In the genomic region with DNA sequence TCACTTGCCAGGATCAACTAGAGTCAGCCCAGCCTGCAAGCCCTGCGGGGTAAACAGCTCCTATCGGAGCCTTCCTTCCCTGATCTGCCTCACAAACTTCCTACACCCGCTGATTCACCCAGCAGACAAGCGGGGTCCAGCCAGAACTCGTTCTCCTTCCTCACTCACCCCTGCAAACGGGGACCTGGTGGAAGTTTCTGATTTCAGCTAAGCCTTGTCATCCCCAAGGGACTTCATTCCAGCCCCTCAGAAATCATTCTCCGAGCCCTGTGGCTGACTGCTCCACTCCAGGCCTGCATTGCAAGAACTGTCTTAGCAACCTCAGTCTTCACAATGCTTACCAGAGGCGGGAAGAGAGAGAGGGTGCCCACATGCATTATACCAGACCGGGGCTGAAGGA, we compare ENCODE assay signal across 28 mouse cellular contexts. TPM values are rescaled to one million over a fixed set of nuclear protein-coding genes. Genes with fewer than 3 reads are reported as not detected.
A peak's percentile ranks its signal among the peaks of the same experiment; 100 is the strongest.
DNase-seq lines count a peak whose midpoint lies in the region; ATAC-seq and TF ChIP-seq lines count a peak whose summit lies in the region.
"Had no signal": no experiment of that assay in that cellular context is flagged by ENCODE, and none has a peak within 500 bp of the region (broad histone marks: within the 10 kb centered on the region; RNA-seq: fewer than 3 reads in every experiment).

No protein-coding gene starts in this region.

- TF ChIP-seq POLR2A in limb, embryonic 14.5 days (IDR thresholded peaks at IDR 0.05; ENCODE audit: borderline replicate concordance, extremely low read depth, insufficient read depth, insufficient read length), result no peak

- H3K36me3 ChIP-seq in kidney, embryonic 15.5 days, result peaks cover 16% of the 10 kb centered on the region
- H3K36me3 ChIP-seq in embryonic facial prominence, embryonic 14.5 days (ENCODE audit: control insufficient read depth, insufficient read depth, low read length), result no peaks in the 10 kb centered on the region
- H3K36me3 ChIP-seq in limb, embryonic 14.5 days (ENCODE audit: control insufficient read depth, insufficient read depth, low read length), result no peaks in the 10 kb centered on the region
- H3K36me3 ChIP-seq in midbrain, embryonic 10.5 days, result no peaks in the 10 kb centered on the region
- H3K36me3 ChIP-seq: heart, embryonic 12.5 days; hindbrain, embryonic 13.5 days; midbrain, embryonic 15.5 days; neural tube, embryonic 13.5 days had no signal

- H3K4me2 ChIP-seq in kidney, embryonic 15.5 days, result no peak overlapping the region
- 0 out of 2 replicates have a peak overlapping the region, but pooled peaks have one; percentile 2 for H3K4me2 ChIP-seq in embryonic facial prominence, embryonic 14.5 days (ENCODE audit: low read depth, low read length)
- no peak overlapping the region for H3K4me2 ChIP-seq in limb, embryonic 14.5 days (replicated peaks; ENCODE audit: low read depth, low read length, severe bottlenecking)
- H3K4me2 ChIP-seq: forebrain, embryonic 13.5 days; heart, embryonic 12.5 days; hindbrain, embryonic 13.5 days; lung, embryonic 14.5 days; midbrain, embryonic 15.5 days; neural tube, embryonic 13.5 days; stomach, embryonic 15.5 days had no signal

- H3K4me1 ChIP-seq in kidney, embryonic 15.5 days, result peaks cover 20% of the 10 kb centered on the region
- peaks cover 30% of the 10 kb centered on the region for H3K4me1 ChIP-seq in embryonic facial prominence, embryonic 14.5 days (ENCODE audit: control insufficient read depth, insufficient read depth, low read length)
- H3K4me1 ChIP-seq in limb, embryonic 14.5 days (ENCODE audit: control insufficient read depth, insufficient read depth, low read length), result peaks cover 35% of the 10 kb centered on the region
- peaks cover 39% of the 10 kb centered on the region for H3K4me1 ChIP-seq in midbrain, embryonic 10.5 days
- H3K4me1 ChIP-seq: stomach, embryonic 15.5 days had no signal

- no peak overlapping the region for H3K9ac ChIP-seq in kidney, embryonic 15.5 days
- no peak overlapping the region for H3K9ac ChIP-seq in embryonic facial prominence, embryonic 14.5 days (ENCODE audit: low read depth, low read length)
- H3K9ac ChIP-seq in limb, embryonic 14.5 days (ENCODE audit: low read depth, low read length, severe bottlenecking), result no peak overlapping the region
- H3K9ac ChIP-seq: forebrain, embryonic 13.5 days; heart, embryonic 12.5 days; hindbrain, embryonic 13.5 days; liver, embryonic 14.5 days; lung, embryonic 14.5 days; midbrain, embryonic 15.5 days; neural tube, embryonic 13.5 days; stomach, embryonic 15.5 days had no signal

- WGBS in kidney, embryonic 15.5 days, result 29% methylated on average over 9 of the region's 9 CpGs
- WGBS in embryonic facial prominence, embryonic 14.5 days, result 28% methylated on average over 9 of the region's 9 CpGs
- 23% methylated on average over 9 of the region's 9 CpGs for WGBS in limb, embryonic 14.5 days
- 68% methylated on average over 9 of the region's 9 CpGs for WGBS in midbrain, embryonic 10.5 days

- DNase-seq in embryo, embryonic 11 days, result peak; percentile 47
- no peak for DNase-seq in embryo, embryonic 10 days (ENCODE audit: low spot score)
- DNase-seq in kidney, adult 9 months, result no peak
- peak; percentile 77 for DNase-seq in embryonic facial prominence, embryonic 14.5 days (ENCODE audit: low spot score)
- peak; percentile 23 for DNase-seq in limb, embryonic 14.5 days (ENCODE audit: low spot score)
- DNase-seq in right cerebral cortex, postnatal 25 days, result no peak
- DNase-seq in midbrain, embryonic 10.5 days (ENCODE audit: low spot score), result no peak
- DNase-seq: adrenal gland, postnatal 25 days; cerebellum, adult 9-10 months; gastrocnemius, postnatal 10 days; heart, postnatal 10 days; kidney, adult 18-20 months; layer of hippocampus, adult 9-11 months; left cerebral cortex, postnatal 4 days; lung, postnatal 36 days; right cerebral cortex, postnatal 4 days; thymus, postnatal 25 days had no signal

- H3K27me3 ChIP-seq in kidney, embryonic 15.5 days, result no peaks in the 10 kb centered on the region; the same call in 1 of the 2 replicates
- no peaks in the 10 kb centered on the region for H3K27me3 ChIP-seq in embryonic facial prominence, embryonic 14.5 days (replicated peaks; ENCODE audit: control insufficient read depth, insufficient read depth, low read length)
- no peaks in the 10 kb centered on the region for H3K27me3 ChIP-seq in limb, embryonic 14.5 days (ENCODE audit: control insufficient read depth, insufficient read depth, low read length)
- peaks cover 3% of the 10 kb centered on the region; the same call in 1 of the 2 replicates for H3K27me3 ChIP-seq in midbrain, embryonic 10.5 days (ENCODE audit: low read depth, poor library complexity, severe bottlenecking)
- H3K27me3 ChIP-seq: forebrain, embryonic 13.5 days; heart, embryonic 12.5 days; hindbrain, embryonic 13.5 days; midbrain, embryonic 15.5 days; neural tube, embryonic 13.5 days; stomach, embryonic 15.5 days had no signal

- H3K27ac ChIP-seq in kidney, embryonic 15.5 days, result peak overlapping the region; percentile 42; the same call in 1 of the 2 replicates
- peak overlapping the region; percentile 41; the same call in 1 of the 2 replicates for H3K27ac ChIP-seq in embryonic facial prominence, embryonic 14.5 days (replicated peaks; ENCODE audit: low read depth, low read length)
- peak overlapping the region; percentile 63; the same call in 1 of the 2 replicates for H3K27ac ChIP-seq in limb, embryonic 14.5 days (replicated peaks; ENCODE audit: low read depth, low read length)
- H3K27ac ChIP-seq in midbrain, embryonic 10.5 days (replicated peaks), result no peak overlapping the region; the same call in 1 of the 2 replicates
- H3K27ac ChIP-seq: forebrain, embryonic 13.5 days; hindbrain, embryonic 13.5 days; liver, embryonic 14.5 days; midbrain, embryonic 15.5 days; neural tube, embryonic 13.5 days; stomach, embryonic 15.5 days had no signal

- ATAC-seq in kidney, embryonic 15.5 days (replicated peaks; ENCODE audit: low FRiP score), result peak; percentile 27; the same call in 1 of the 2 replicates
- ATAC-seq in embryonic facial prominence, embryonic 14.5 days (ENCODE audit: low read depth), result peak; percentile 34; the same call in 1 of the 2 replicates
- ATAC-seq in limb, embryonic 14.5 days (ENCODE audit: low FRiP score, low read depth), result no peak
- ATAC-seq: forebrain, embryonic 13.5 days; inflammation-experienced regulatory T-cells, adult 6 months; midbrain, embryonic 15.5 days had no signal

- no peak overlapping the region for H3K4me3 ChIP-seq in kidney, embryonic 15.5 days (replicated peaks)
- H3K4me3 ChIP-seq in embryonic facial prominence, embryonic 14.5 days (ENCODE audit: low read depth, low read length), result no peak overlapping the region
- H3K4me3 ChIP-seq in limb, embryonic 14.5 days (replicated peaks; ENCODE audit: low read length), result no peak overlapping the region
- no peak overlapping the region for H3K4me3 ChIP-seq in midbrain, embryonic 10.5 days
- H3K4me3 ChIP-seq: erythroblast, embryonic 14.5 days; forebrain, embryonic 13.5 days; heart, embryonic 12.5 days; hindbrain, embryonic 13.5 days; midbrain, embryonic 15.5 days; neural tube, embryonic 13.5 days; stomach, embryonic 15.5 days had no signal

- H3K9me3 ChIP-seq in kidney, embryonic 15.5 days (replicated peaks), result no peaks in the 10 kb centered on the region
- H3K9me3 ChIP-seq in embryonic facial prominence, embryonic 14.5 days (ENCODE audit: control insufficient read depth, low read length), result no peaks in the 10 kb centered on the region
- no peaks in the 10 kb centered on the region for H3K9me3 ChIP-seq in limb, embryonic 14.5 days (ENCODE audit: control insufficient read depth, low read length)
- no peaks in the 10 kb centered on the region for H3K9me3 ChIP-seq in midbrain, embryonic 10.5 days (replicated peaks)
- H3K9me3 ChIP-seq: forebrain, embryonic 13.5 days; heart, embryonic 12.5 days; hindbrain, embryonic 13.5 days; midbrain, embryonic 15.5 days; neural tube, embryonic 13.5 days; stomach, embryonic 15.5 days had no signal

RNA-seq across cellular contexts. Expression of gene Ptpn3, which starts 39.8 kb away (rescaled TPM):
- polyA plus RNA-seq in kidney, embryonic 15.5 days (2015; fragmentation: Nextera tagmentation; extraction: Ambion mirVana), result 8.3 and 9.7 TPM in 2 replicates
- polyA plus RNA-seq in embryonic facial prominence, embryonic 14.5 days (2014; fragmentation: Nextera tagmentation; extraction: Ambion mirVana), result 3.8 and 4.7 TPM in 2 replicates
- polyA plus RNA-seq in limb, embryonic 14.5 days (2012; rRNA removed), result 3.7 and 4.7 TPM in 2 replicates
- polyA plus RNA-seq in limb, embryonic 14.5 days (2014; fragmentation: Nextera tagmentation; extraction: Ambion mirVana), result 2.9 and 3.4 TPM in 2 replicates
- polyA plus RNA-seq in midbrain, embryonic 10.5 days (2016; fragmentation: Nextera tagmentation; extraction: Ambion mirVana), result 0.78 TPM in 2 replicates
- polyA plus RNA-seq: erythroblast, embryonic 14.5 days had no signal

Comparison
In these comparisons a context has a peak if more than half of its experiments do, and no peak if none do; other contexts are left out.
1. DNase-seq: peak in embryo, embryonic 11 days (single experiment), embryonic facial prominence, embryonic 14.5 days (single experiment) and limb, embryonic 14.5 days (single experiment); none in embryo, embryonic 10 days (single experiment), kidney, adult 9 months (single experiment), right cerebral cortex, postnatal 25 days (single experiment) and midbrain, embryonic 10.5 days (single experiment).